Mouse (Mus musculus) heart, embryonic 16.5 days (tissue): Measurements from ENCODE around the gene Atg10. TPM values are rescaled to one million over a fixed set of nuclear protein-coding genes. Genes with fewer than 3 reads are reported as not detected.

ENCODE experiments used
- ATAC-seq: fragments of 200-750 bp; cut with Nextera tagmentation; replicated peaks from 2 replicates; pipeline ENCODE4 v1.8.0; 2017; ENCODE audit warnings: moderate number of reproducible peaks; ENCODE audit not compliant: insufficient read depth, low FRiP score; ENCODE audit errors: extremely low read depth
- H3K27ac ChIP-seq: fragments of 300-500 bp; sonication (generic); 2 replicates; pipeline ENCODE4 v1.5.1; 2014; ENCODE audit warnings: mild to moderate bottlenecking, low read length, control low read depth, moderate library complexity
- H3K27me3 ChIP-seq: fragments of 300-500 bp; sonication (generic); 2 replicates; pipeline ENCODE4 v1.6.1; 2014; ENCODE audit warnings: low read length, mixed read lengths; ENCODE audit not compliant: control insufficient read depth, insufficient read depth
- H3K36me3 ChIP-seq: fragments of 300-500 bp; sonication (generic); 2 replicates; pipeline ENCODE4 v1.6.1; 2014; ENCODE audit not compliant: control insufficient read depth, insufficient read depth
- H3K4me1 ChIP-seq: fragments of 300-500 bp; sonication (generic); 2 replicates; pipeline ENCODE4 v1.6.1; 2014; ENCODE audit warnings: low read length, mixed read lengths; ENCODE audit not compliant: control insufficient read depth, insufficient read depth
- H3K4me2 ChIP-seq: fragments of 300-500 bp; sonication (generic); 2 replicates; pipeline ENCODE4 v1.6.1; 2014; ENCODE audit warnings: low read depth, mild to moderate bottlenecking, control low read depth, low read length
- H3K4me3 ChIP-seq: fragments of 300-500 bp; sonication (generic); 2 replicates; pipeline ENCODE4 v1.5.1; 2014; ENCODE audit warnings: mild to moderate bottlenecking, control low read depth, low read length
- H3K9ac ChIP-seq: fragments of 300-500 bp; sonication (generic); 2 replicates; pipeline ENCODE4 v1.6.1; 2014; ENCODE audit warnings: low read length, control low read depth
- H3K9me3 ChIP-seq: fragments of 300-500 bp; sonication (generic); replicated peaks from 2 replicates; pipeline ENCODE4 v1.6.1; 2016; ENCODE audit warnings: low read length; ENCODE audit not compliant: control insufficient read depth
- WGBS: fragments of 180-500 bp; shearing (Covaris S2); extraction: QIAGEN DNeasy Blood & Tissue Kit; methylation state at CpG from one replicate; pipeline ENCODE4 v1.1.7; 2014; 5-methylcytosine and 5-hydroxymethylcytosine counted together
- polyA plus RNA-seq: library from polyadenylated mRNA; unstranded; fragments of >200 nt; fragmentation: Nextera tagmentation; extraction: Ambion mirVana; gene quantifications from 2 replicates; pipeline ENCODE4 v1.2.1, GENCODE M21; 2015

Gene Atg10
- polyA plus RNA-seq, 1 experiment from 2014 or later: 31.3 TPM

DNA sequence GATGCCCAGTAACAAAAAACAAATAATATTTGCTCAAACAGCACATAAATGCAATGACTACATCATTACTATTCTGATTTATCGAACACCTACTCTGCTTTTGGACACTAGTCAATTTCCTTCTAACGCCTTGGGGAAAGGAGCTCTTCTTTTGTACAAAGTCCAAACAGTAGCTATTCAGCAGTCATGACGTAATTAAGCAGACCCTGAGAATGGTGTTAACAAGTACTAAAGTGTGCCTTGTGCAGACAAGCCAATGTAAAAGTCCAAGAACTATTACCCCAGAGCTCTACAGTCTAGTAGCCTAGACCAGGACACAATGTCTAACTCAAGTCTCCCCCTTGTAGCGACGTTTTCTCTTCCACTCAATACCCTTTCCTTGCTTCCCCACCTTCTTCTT lies 67.5 kb downstream of the Atg10 start:
- H3K36me3 ChIP-seq: no peaks in the 10 kb centered on the region
- no peak overlapping the region for H3K9ac ChIP-seq
- no peak overlapping the region for H3K4me2 ChIP-seq
- H3K4me3 ChIP-seq: no peak overlapping the region
- WGBS: 85% methylated on average over 5 of the region's 5 CpGs
- H3K4me1 ChIP-seq: no peaks in the 10 kb centered on the region
- no peak overlapping the region for H3K27ac ChIP-seq
- no peaks in the 10 kb centered on the region for H3K27me3 ChIP-seq
- no peaks in the 10 kb centered on the region for H3K9me3 ChIP-seq
- no peak for ATAC-seq

DNA sequence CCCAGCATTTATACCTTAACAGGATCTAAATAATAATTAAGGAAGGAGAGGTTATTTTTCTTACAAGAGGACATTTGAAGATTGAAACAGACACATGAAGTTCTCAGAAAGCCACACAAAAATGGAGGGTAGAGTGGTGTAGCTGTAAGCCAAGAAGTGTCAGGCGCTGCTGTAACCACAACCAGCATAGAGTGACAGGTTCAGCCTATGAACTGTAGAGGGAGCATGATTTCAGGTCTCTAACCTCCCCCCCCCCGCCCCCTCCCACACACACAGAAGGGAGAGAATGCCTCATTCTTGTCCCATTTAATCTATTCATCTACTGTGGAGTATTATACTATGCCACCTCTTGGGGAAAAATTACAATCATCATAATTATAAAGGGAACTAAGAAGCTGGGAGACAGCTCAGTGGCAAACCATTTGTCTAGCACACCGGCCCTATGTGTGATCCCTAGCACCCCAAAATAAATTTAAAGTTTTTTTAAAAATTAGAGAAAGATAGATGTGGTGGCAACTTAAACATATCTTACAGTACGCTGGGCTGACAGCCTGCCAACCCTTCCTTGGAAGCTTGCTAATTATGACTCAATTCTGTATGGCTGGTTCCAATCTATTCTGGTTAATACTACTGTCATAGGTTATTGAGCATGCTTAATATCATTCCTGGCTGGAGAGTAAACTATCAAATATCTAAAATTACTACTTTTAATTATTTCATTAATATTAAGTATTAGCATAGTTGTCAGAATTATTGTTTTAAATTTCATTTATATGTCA lies 68.2 kb downstream of the Atg10 start:
- Histone ChIP-seq H3K9me3 (no peaks in the 10 kb centered on the region), H3K4me2 (no peak overlapping the region), H3K9ac (no peak overlapping the region), H3K27ac (no peak overlapping the region), H3K4me1 (no peaks in the 10 kb centered on the region), H3K36me3 (no peaks in the 10 kb centered on the region), H3K4me3 (no peak overlapping the region), H3K27me3 (no peaks in the 10 kb centered on the region)
- 75% methylated on average over 4 of the region's 4 CpGs for WGBS
- no peak for ATAC-seq

DNA sequence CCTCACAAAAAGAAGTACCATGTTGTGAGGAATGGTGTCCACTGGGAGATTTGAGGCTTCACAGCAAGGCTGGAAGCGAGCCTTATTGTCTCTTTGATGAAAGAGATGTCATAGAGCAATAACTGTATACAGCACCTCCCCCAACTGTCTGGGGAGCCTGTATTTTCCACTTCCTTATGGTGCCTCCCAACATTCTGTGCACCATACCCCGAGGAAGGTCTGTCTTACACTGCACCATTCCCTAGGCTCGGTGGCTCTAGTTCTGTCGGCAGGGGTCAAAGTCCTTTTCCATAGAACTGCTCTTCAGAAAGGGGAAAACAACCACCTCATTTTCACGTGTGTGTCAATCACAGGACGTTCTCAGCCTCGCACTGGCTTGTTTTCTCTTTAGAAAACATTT lies 69.1 kb downstream of the Atg10 start:
- H3K27ac ChIP-seq: no peak overlapping the region
- no peaks in the 10 kb centered on the region for H3K27me3 ChIP-seq
- H3K4me2 ChIP-seq: no peak overlapping the region
- no peak for ATAC-seq
- no peak overlapping the region for H3K9ac ChIP-seq
- WGBS: 81% methylated on average over 7 of the region's 7 CpGs
- H3K9me3 ChIP-seq: no peaks in the 10 kb centered on the region
- H3K4me3 ChIP-seq: no peak overlapping the region
- no peaks in the 10 kb centered on the region for H3K4me1 ChIP-seq
- no peaks in the 10 kb centered on the region for H3K36me3 ChIP-seq

DNA sequence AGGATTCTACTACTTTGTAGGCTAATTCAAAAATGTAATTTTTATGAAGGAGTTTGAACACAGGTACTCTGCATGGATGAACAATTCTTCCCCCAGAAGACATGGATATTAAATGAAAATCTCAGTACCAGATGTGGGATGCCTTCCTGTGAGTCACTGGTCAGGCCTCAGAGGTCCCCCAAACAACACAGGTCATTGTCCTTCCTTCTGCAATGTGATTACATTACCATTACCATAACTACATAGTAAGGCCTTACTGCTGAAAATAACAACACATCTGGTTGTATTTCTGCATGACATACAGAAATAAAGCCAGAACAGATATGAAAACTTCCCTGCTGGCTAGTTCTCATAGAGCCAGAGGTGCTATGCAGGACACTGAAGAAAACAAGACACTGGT lies 87.4 kb downstream of the Atg10 start:
- peaks cover 4% of the 10 kb centered on the region; the same call in 1 of the 2 replicates for H3K4me1 ChIP-seq
- no peak overlapping the region for H3K9ac ChIP-seq
- H3K36me3 ChIP-seq: no peaks in the 10 kb centered on the region
- no peak for ATAC-seq
- no peaks in the 10 kb centered on the region for H3K9me3 ChIP-seq
- no peak overlapping the region for H3K27ac ChIP-seq
- H3K27me3 ChIP-seq: no peaks in the 10 kb centered on the region
- no peak overlapping the region for H3K4me2 ChIP-seq
- H3K4me3 ChIP-seq: no peak overlapping the region

DNA sequence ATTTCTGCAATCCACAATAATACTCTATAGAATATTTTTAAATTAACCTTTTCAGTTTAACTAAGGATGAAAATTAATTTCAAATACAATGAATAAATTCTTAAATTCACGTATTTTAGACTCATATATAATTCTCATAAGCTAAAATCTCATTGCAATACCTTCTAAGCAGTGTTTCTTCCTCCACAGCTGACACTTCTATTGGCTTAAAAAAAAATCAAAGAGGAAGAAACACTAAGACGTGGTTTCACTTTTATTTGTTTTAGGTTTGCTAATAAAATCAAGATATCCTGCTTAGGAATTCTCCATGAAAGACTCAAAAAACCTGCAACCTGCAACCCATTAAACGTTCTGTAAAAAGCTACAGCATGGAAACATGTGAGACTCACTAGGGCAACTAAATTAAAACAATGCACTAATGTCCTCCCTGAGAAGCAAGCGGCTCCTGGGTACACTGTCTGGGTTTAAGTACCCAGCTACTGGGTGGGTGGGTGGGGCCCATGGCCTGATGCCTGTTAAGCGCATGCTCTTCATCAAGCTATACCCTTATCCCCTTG lies 90.4 kb downstream of the Atg10 start:
- Histone ChIP-seq H3K36me3 (no peaks in the 10 kb centered on the region), H3K9ac (no peak overlapping the region), H3K4me3 (no peak overlapping the region), H3K27ac (no peak overlapping the region), H3K4me2 (no peak overlapping the region), H3K4me1 (peaks cover 8% of the 10 kb centered on the region; the same call in 1 of the 2 replicates), H3K27me3 (no peaks in the 10 kb centered on the region), H3K9me3 (no peaks in the 10 kb centered on the region)
- 66% methylated on average over 5 of the region's 5 CpGs for WGBS
- ATAC-seq: no peak

DNA sequence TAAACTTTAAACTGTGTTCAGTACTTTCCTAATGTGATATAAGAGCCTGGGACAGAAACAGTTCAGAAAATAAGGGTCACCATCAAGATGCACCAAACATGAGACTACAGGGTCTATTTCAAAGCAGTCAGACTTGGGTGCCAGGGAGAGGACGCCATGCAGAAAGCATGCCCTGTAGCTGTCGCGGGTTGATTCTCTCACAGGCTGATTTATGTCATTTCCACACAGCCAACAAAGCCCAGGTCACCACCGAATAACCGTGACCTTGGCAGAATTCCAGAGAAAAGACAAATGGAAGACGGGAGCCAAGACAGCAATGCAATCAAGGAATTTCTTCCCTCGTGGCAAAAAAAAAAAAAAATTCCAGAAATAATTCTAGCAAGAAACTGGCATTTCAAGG lies 94.7 kb downstream of the Atg10 start:
- Histone ChIP-seq H3K4me3 (no peak overlapping the region), H3K9me3 (no peaks in the 10 kb centered on the region), H3K27me3 (no peaks in the 10 kb centered on the region), H3K27ac (no peak overlapping the region), H3K4me1 (peaks cover 8% of the 10 kb centered on the region; the same call in 1 of the 2 replicates), H3K36me3 (no peaks in the 10 kb centered on the region), H3K4me2 (no peak overlapping the region), H3K9ac (no peak overlapping the region)
- no peak for ATAC-seq
- WGBS: 39% methylated on average over 7 of the region's 7 CpGs

DNA sequence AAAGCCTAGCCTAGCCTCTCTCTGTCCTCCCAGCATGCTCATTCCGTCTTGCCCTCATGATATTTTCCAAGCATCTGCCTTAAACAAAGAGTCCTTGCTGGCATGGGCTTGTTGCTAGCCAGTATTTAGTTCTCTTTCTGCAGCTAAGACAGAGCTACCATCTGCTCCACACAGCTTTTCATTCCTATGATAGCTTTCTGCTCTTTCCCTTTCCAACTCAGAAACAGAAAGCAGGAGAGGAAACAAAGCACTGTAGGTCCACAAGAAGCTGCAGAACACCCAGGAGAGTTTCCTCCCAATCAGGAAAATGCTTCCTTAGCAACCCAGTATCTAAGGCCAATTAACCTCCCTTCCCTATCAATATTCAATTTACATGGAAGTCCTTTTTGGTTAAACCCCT lies 95.2 kb downstream of the Atg10 start:
- Histone ChIP-seq H3K4me1 (peaks cover 8% of the 10 kb centered on the region; the same call in 1 of the 2 replicates), H3K27me3 (no peaks in the 10 kb centered on the region), H3K9ac (no peak overlapping the region), H3K4me2 (no peak overlapping the region), H3K4me3 (no peak overlapping the region), H3K27ac (no peak overlapping the region), H3K36me3 (no peaks in the 10 kb centered on the region), H3K9me3 (no peaks in the 10 kb centered on the region)
- ATAC-seq: no peak
- WGBS: 83% methylated on average over 1 of the region's 1 CpGs

DNA sequence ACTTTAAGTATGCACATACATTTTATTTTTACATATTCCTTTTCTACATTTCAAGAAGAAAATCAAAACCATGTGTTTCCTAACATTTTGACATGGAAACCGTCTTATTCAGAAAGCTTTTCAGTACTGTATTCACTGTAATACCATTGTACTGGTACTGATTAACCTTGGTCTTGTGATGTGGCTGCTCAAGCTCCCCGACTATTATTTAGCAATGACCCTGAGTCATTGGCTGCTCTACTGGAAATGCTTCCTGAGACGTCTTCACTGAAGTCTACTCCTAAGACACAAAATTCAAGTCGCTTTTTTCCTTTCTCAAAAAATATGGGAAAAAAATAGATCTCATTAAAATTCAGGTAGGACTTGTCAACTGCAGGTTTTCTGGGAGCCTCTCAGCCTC lies 105.6 kb downstream of the Atg10 start:
- no peaks in the 10 kb centered on the region for H3K4me1 ChIP-seq
- no peak overlapping the region for H3K4me3 ChIP-seq
- H3K9me3 ChIP-seq: 0 out of 2 replicates have a peak, but pooled peaks cover 5% of the 10 kb centered on the region
- H3K27me3 ChIP-seq: no peaks in the 10 kb centered on the region
- no peak for ATAC-seq
- no peak overlapping the region for H3K27ac ChIP-seq
- H3K9ac ChIP-seq: no peak overlapping the region
- WGBS: 84% methylated on average over 4 of the region's 4 CpGs
- peaks cover 3% of the 10 kb centered on the region; the same call in 1 of the 2 replicates for H3K36me3 ChIP-seq
- no peak overlapping the region for H3K4me2 ChIP-seq

DNA sequence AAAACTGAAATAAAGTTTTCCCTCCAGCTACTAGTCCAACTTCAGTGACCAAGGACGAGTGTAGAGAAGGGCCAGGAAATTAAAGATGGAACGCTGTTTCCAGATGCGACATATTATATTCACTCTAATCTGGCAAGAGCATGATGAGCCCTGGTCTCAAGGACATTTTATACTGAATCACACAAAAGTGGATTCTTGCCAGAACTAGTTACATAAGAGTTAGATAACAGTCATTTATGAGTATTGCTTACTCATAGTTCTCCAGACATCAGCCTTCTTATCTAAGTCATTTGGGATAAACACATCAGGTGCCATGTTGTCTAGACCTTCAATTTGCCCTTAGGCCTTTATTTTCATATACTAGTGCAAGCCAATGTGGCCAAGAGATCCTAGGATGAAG lies 108.9 kb downstream of the Atg10 start:
- Histone ChIP-seq H3K4me3 (no peak overlapping the region), H3K4me1 (no peaks in the 10 kb centered on the region), H3K27me3 (no peaks in the 10 kb centered on the region), H3K9me3 (0 out of 2 replicates have a peak, but pooled peaks cover 5% of the 10 kb centered on the region), H3K9ac (no peak overlapping the region), H3K27ac (no peak overlapping the region), H3K36me3 (peaks cover 3% of the 10 kb centered on the region; the same call in 1 of the 2 replicates), H3K4me2 (no peak overlapping the region)
- 84% methylated on average over 3 of the region's 3 CpGs for WGBS
- no peak for ATAC-seq
